Mouse (Mus musculus): ENCODE measurements at regions not wholly inside any gene's neighbourhood (a gene's known extent, or its start where the extent isn't known, plus 50 kb on each side); places are given as distances from the start of the nearest gene placed in this dataset.
"Not testable (repeated sequence)": the region's sequence is repeated elsewhere in the genome, so short reads cannot be mapped to it uniquely, and the experiment has no call there.

GRCm38 (mm10) chr16:42546229-42547163 is 206.0 kb upstream of the Gap43 start:
- no peak for DNase-seq (ENCODE audit: low spot score in 2 of 2)

GRCm38 (mm10) chr16:42517321-42517720 is 176.9 kb upstream of the Gap43 start:
- no peak for DNase-seq (ENCODE audit: low spot score in 2 of 2)

- no peak for DNase-seq (ENCODE audit: low spot score in 2 of 2)
Measured at GRCm38 (mm10) chr16:42515929-42516328, 175.5 kb upstream of the Gap43 start.

GRCm38 (mm10) chr16:42505107-42505506 is 164.7 kb upstream of the Gap43 start:
- no peak for DNase-seq (ENCODE audit: low spot score in 2 of 2)

- no peak for DNase-seq (ENCODE audit: low spot score in 2 of 2)
Measured at GRCm38 (mm10) chr16:42501713-42502112, 161.3 kb upstream of the Gap43 start.

GRCm38 (mm10) chr16:42501109-42501508 is 160.7 kb upstream of the Gap43 start:
- not testable (repeated sequence) for DNase-seq (ENCODE audit: low spot score in 2 of 2)

GRCm38 (mm10) chr16:42499514-42499913 is 159.1 kb upstream of the Gap43 start:
- no peak for DNase-seq (ENCODE audit: low spot score in 2 of 2)

- DNase-seq (ENCODE audit: low spot score in 2 of 2) = no peak
Measured at GRCm38 (mm10) chr16:42498368-42498767, 157.9 kb upstream of the Gap43 start.

- DNase-seq (ENCODE audit: low spot score in 2 of 2) = no peak
Measured at GRCm38 (mm10) chr16:42493596-42493995, 153.1 kb upstream of the Gap43 start.

- no peak for DNase-seq (ENCODE audit: low spot score in 2 of 2)
Measured at GRCm38 (mm10) chr16:42488745-42489144, 148.3 kb upstream of the Gap43 start.

GRCm38 (mm10) chr16:42479978-42480377 is 139.5 kb upstream of the Gap43 start:
- DNase-seq (ENCODE audit: low spot score in 2 of 2) = no peak

- DNase-seq (ENCODE audit: low spot score in 2 of 2) = no peak
Measured at GRCm38 (mm10) chr16:42466976-42467375, 126.5 kb upstream of the Gap43 start.

- DNase-seq (ENCODE audit: low spot score in 2 of 2) = no peak
Measured at GRCm38 (mm10) chr16:42456335-42456984, 116.0 kb upstream of the Gap43 start.

GRCm38 (mm10) chr16:42453338-42453737 is 112.9 kb upstream of the Gap43 start:
- DNase-seq (ENCODE audit: low spot score in 2 of 2) = no peak

- no peak for DNase-seq (ENCODE audit: low spot score in 2 of 2)
Measured at GRCm38 (mm10) chr16:42449840-42450444, 109.5 kb upstream of the Gap43 start.

GRCm38 (mm10) chr16:42444863-42445423 is 104.5 kb upstream of the Gap43 start:
- peak; percentile 39 to 51 for DNase-seq (ENCODE audit: low spot score in 2 of 2)

GRCm38 (mm10) chr16:42444408-42444862 is 104.0 kb upstream of the Gap43 start:
- peak in 1 of 2 experiments; percentile 28 for DNase-seq (ENCODE audit: low spot score in 2 of 2)

- DNase-seq (ENCODE audit: low spot score in 2 of 2) = no peak
Measured at GRCm38 (mm10) chr16:42440822-42441221, 100.4 kb upstream of the Gap43 start.

- no peak for DNase-seq (ENCODE audit: low spot score in 2 of 2)
Measured at GRCm38 (mm10) chr16:42431529-42431928, 91.1 kb upstream of the Gap43 start.

- no peak for DNase-seq (ENCODE audit: low spot score in 2 of 2)
Measured at GRCm38 (mm10) chr16:42416673-42417072, 76.2 kb upstream of the Gap43 start.

- not testable (repeated sequence) for DNase-seq (ENCODE audit: low spot score in 2 of 2)
Measured at GRCm38 (mm10) chr16:42412031-42412430, 71.6 kb upstream of the Gap43 start.

- DNase-seq (ENCODE audit: low spot score in 2 of 2) = peak; percentile 36
Measured at GRCm38 (mm10) chr16:42396596-42396995, 56.1 kb upstream of the Gap43 start.
